Mouse (Mus musculus): ENCODE measurements at regions not wholly inside any gene's neighbourhood (a gene's known extent, or its start where the extent isn't known, plus 50 kb on each side); places are given as distances from the start of the nearest gene placed in this dataset.
"Not testable (repeated sequence)": the region's sequence is repeated elsewhere in the genome, so short reads cannot be mapped to it uniquely, and the experiment has no call there.

DNA sequence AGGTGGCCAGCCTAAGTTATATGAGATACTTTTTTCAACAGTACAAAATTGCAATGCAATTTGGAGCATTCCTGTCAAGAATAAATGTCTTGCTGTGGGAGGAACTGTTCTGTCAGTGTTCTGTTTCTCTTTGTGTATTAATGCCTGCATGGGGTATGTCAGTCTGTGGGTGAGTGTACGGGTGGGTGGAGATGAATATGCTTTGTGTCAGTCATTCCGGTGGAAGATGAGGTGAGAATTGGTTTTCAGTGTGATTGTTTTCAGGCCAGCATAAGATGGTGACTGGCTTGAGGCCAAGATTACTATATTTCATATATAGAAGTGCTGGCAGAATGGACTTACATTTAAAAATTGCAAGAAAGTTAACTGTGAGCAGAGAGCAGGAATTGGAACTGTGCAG is 184.0 kb downstream of the Frk start:
- no peak for ATAC-seq (ENCODE audit: poor library complexity, severe bottlenecking)

DNA sequence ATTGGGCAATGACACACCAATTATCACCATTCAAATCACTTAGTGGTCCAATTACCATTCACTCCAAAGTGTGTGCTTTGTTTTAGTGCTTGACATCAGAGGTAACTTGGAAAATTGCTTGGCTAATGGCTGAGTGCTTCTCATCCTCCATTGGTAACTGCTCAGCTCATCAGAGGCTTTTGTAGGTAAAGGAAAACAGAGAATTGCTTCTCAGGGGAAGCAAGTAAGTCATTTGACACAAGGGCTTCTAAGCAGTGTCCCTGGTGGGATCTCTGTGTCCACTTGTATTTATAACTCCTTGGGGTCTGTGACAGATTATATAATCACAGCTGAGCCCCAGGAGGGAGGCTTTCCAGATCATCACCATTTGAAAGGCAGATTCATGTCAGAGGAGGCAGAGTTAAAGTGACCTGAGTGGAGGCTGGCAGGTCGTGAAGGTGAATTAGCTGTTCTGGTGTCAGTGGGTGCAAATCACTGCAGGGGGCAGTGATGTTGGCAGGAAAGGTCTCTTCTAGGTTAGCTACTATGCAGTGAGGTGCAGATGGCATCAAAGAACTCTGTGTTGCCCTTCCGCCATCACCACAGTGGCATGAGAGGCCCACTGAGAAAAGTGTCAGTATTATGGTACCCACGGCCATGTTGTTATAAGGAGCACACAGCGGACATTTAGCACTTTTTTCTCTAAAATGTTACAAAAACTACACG is 184.7 kb downstream of the Frk start:
- no peak for ATAC-seq (ENCODE audit: poor library complexity, severe bottlenecking)

DNA sequence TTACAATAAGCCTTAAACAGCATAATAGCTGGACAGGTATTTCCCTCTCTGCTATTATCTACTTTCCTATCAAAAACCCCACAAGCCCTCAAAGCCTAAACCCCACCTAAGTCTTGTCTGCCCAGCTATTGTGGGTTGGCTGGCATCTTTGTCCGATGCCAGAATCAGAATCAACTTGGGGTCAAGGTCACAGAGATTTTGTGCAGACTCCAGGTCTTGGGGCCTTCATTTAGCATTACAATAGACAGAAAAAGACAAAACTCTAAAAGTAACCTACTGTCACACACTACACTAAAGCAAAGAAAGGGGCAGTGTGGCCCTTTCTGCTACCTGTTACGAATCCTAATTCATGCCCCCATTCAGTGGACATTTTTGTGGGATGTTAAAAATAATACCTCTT is 188.6 kb downstream of the Frk start:
- no peak for ATAC-seq (ENCODE audit: poor library complexity, severe bottlenecking)

DNA sequence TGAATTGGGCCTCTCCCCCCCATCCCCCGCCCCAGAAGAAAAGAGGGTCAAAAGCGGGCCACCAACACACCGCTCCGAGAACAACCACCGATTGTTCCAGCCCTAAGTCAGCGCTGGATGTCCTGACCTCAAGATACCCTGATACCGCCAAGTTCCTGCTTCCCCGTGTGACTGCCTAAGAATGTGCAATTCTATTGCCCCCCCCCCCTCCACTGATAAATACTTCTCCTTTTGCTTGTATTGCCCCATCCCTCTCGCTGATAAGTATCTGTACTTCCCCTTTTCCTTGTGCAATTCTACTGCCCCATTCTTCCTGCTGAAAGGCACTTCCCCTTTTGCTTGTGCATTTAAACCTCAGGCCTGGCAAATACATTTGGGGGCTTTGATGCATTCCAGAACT is 216.2 kb downstream of the Frk start:
- ATAC-seq (ENCODE audit: poor library complexity, severe bottlenecking): not testable (repeated sequence)

DNA sequence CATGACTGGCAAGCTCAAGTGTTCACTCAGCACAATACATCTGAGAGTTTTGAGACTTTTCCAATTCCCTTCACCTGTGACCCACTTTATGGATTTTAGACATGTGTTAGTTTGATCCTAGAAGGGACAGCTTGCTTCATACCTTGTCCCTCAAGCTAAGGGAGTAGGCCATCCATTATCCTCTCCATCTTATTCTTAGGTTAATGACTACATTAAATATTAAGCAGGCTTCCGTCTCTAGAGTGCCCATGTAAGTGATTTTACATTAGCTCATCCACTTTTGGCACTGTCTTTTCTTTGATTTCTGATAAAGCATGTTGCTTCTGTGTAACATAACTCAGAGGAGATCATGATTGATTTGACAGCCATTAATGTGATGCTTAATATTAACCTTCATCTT is 218.8 kb downstream of the Frk start:
- ATAC-seq (ENCODE audit: poor library complexity, severe bottlenecking): no peak

DNA sequence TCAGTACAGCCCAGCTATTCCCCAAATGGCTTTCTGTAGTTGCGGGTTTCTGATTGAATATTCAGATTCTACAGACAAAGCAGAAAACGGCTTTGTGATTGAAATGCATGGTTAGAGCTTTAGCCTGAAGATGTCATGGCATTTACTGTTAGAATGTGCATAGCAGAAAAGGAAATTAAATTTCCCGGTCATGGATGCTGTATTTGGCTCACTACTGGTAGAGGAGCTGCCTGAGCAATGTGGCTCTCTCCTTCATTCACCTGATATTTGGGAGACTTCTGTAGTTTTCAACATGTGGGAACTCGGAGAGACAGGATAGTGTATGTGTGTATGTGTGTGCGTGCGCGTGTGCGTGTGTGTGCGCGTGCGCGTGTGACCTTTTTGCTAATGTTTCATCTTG is 222.2 kb downstream of the Frk start:
- ATAC-seq (ENCODE audit: poor library complexity, severe bottlenecking): no peak

DNA sequence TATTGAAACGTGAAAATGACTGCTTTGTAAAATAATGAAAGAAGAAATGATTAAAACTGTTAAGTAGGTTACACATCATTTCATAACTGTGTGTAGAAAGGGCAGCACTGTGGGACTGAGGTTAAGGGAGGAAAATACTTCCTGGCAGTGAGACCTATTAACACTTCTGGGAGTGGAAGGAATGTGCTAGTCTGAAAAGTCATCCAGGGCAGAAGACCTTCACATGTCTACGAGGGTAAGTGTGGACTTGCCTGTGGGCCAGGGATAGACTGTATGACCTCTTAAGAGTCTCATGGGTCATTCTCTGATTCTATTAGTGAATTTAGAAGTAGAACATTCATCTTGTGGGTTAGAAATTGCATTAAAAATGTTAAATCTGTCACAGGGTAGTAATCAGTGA is 248.1 kb downstream of the Frk start:
- ATAC-seq (ENCODE audit: poor library complexity, severe bottlenecking): no peak

DNA sequence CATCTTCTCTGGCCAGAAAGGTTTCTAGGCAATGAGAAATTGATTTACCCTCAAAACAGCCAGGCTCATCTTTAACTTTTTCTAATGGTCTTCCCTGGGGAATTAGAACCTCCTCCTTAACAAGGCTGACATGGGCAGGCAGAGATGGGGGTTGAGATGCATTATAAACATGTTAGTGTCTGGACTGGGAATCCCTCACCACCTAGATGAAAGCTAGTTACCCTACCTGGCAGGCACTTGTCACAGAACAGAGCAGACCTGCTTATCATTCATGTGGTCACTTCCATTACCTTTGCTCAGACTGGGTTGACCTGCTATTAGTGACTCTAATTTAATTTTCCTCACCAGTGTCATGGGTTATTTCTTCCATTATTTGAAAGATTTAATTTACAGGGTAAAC is 279.2 kb downstream of the Frk start:
- no peak for ATAC-seq (ENCODE audit: poor library complexity, severe bottlenecking)

DNA sequence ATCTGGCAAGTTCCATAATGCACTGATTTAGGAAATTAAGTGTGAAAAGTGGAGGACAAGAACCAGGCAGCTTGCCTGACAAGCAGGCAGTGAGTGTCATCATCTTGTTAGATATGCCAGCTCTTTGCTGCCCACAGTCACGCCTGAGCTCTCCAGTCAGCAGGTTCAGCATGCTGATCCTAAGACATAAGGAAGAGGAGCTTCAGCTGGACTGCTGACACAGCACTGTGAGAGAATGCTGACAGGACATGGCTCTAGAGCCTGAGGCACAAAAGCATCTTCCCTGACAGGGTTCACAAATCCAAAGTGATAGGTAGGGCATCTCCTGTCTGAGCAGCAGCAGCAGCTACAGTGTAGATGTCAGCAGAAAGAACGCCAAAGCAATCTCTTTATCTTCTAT is 308.9 kb downstream of the Frk start:
- ATAC-seq (ENCODE audit: poor library complexity, severe bottlenecking): no peak

DNA sequence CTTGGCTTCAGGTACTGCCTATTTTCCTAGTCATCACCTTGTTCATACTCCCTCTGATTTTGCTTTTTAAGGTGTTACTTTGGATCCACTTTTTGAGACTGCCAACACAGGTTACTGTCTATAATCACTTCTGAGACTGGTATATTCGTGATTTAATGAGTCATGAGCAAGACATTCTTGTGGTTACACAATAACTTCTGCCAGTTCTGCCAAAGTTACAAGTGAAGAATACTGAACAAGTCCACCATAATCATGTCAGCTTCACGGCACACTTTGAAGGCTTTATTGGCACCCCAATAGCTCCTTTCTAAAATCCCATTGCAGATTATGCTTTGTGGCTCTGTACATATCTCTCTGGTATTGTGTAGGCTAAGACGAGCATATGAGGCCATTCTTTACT is 327.9 kb downstream of the Frk start:
- ATAC-seq (ENCODE audit: poor library complexity, severe bottlenecking): no peak

DNA sequence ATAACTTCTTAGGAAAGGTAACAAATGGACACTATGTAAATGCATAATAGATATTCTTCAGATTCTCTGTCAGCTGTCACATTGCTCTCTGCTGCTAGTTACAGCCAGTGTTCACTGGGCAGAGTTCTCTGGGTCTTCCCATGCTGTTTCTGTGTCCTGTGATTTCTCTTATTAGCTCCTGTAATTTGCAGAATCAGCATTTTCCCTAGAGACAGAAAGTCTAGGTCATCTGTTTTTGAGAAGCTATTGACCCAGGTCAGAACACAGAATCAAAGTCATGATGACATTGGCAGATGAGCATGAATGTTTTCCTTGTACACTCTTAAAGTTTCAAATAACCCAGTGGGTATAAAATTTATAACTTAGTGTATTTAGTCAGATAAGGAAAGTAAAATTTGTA is 340.9 kb downstream of the Frk start:
- ATAC-seq (ENCODE audit: poor library complexity, severe bottlenecking): no peak

DNA sequence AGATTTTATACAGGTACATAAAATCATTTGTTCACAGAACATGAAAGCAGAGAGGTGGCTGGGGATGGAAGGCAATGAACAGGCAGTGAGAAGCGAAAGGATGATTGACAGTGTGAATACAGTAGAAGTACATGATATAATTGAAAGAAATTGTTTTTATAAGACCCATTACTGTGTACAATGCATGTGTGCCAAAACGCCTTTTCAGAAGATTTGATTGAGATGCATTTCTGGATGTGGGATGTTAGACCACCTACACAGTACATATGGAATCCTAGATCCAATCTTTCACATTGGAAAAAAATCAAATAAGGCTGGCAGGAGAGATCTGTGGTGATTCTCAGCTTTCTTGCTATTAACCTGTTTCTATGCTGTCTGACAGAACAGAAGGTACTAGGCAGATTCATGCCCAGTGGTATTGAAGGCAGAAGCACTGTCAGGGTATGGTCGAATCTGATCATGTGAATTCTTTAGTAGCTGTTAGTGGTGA is 358.9 kb downstream of the Frk start:
- no peak for ATAC-seq (ENCODE audit: poor library complexity, severe bottlenecking)

DNA sequence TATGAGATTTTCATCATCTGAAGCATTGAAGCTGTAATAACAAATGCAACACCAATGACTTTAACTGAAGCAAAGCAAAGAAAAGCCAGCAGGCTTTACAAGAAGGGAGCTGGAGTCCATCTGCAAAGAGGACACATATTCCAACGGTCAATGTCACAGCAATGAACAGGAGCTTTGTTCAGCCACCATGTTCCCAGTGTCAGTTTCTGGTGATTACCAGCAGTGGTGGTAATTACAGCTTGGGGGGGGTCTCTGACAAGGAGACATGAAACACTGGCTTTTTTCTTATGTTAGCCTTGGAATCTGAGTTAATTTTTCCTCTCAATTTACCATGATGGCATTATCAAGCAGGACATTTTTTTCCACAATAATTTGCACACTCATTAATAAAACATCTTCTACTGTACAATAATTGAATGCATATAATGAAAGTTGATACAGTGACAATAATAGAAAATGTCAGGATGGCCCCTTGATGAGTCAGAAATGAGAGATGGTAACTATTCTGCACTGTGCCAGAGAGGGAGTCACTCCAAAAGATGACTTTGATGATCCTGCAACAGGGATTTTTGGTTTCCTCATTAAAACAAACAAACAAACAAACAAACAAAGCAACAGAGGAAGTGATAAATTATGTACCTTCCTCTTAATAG is 373.4 kb downstream of the Frk start:
- ATAC-seq (ENCODE audit: poor library complexity, severe bottlenecking): no peak

DNA sequence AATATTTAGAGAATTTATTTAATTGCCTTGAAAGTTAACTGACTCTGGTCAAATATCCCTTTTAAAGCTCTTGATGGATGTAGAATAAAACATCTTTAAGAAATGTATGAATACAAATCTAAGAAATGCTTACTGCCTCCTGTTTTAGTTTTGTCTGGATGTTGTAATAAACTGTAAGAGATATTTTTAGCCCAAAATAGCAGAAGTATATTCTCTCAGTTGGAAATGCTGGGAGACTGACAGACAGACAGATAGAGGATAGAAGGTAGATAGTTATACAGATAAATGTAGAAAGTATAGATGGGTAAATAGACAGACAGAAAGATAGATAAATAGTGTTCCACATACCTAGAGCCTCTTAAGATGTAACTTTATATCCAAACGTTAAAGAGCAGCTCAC is 379.5 kb downstream of the Frk start:
- ATAC-seq (ENCODE audit: poor library complexity, severe bottlenecking): peak; percentile 75

DNA sequence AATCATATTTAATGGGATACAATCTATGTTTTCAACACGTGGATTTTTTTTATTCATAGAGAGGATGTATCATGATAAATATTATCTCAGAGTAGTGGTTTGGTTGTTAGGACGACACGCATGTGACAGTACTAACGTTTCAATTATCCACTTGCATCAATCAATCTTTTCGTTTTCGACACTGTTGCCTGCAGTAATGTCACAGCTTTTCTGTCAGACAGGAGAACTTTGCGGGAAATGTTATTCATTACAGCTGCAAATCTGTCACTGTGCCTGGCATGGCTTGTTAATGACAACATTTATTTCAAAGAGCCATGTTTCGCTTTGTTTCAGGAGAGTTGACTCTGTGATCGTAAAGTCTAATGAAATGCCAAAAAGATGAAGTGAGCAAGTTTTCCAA is 388.7 kb downstream of the Frk start:
- ATAC-seq (ENCODE audit: poor library complexity, severe bottlenecking): no peak

DNA sequence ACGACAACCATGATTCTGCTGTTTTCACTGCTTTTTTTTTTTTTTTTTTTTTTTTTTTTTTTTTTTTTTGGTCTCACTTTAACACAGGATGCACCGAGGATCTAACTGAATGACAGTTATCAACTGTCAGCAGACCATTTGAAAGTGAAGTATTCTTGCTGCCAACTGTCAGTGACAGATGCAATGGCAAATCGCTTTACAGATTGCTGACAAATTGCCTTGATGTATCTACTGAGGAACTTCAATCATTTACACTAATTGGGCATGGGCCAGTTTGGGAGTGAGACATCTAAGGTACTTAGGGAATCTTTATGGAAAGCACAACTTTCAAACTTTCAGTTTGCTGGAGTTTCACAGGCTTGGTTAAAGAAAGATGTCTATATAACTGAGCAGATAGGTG is 395.3 kb downstream of the Frk start:
- no peak for ATAC-seq (ENCODE audit: poor library complexity, severe bottlenecking)

DNA sequence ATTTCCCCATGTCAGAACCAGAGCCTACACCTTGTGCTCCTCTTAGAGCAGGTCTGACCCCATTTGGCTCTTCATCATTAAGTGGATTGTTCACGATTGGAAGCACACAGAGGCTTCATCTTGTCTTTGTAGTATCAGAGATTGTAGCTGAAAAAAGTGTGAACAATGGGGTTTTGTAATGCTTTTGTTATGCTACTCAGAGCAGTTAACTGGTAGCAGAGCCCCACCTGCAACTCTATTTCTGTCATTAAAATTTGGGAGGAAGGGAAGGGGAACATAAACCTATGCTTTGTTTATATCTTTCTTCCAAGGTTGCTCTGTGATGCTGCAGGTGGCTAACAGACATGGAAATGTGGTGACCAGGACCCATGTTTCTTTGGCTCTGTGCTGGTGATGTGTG is 404.4 kb downstream of the Frk start:
- no peak for ATAC-seq (ENCODE audit: poor library complexity, severe bottlenecking)

DNA sequence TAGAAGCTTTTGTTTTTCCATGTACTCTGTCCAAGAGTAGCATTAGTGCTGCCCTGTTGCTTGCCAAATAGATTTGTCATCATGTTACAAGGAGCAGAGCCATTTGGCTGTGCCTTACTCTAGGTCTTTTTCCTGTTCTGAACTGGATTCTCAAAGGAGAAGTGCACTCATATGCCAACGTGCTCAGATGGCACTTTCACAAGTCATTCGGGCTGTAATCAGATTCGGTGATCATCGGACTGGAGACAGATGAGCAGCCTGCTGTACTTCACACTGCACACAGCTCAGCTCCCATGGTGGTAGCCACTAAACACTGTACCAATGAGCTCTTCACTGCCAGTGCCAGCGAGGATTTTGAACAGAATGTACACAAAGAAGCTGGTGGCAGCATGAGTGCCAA is 421.1 kb downstream of the Frk start:
- ATAC-seq (ENCODE audit: poor library complexity, severe bottlenecking): no peak

DNA sequence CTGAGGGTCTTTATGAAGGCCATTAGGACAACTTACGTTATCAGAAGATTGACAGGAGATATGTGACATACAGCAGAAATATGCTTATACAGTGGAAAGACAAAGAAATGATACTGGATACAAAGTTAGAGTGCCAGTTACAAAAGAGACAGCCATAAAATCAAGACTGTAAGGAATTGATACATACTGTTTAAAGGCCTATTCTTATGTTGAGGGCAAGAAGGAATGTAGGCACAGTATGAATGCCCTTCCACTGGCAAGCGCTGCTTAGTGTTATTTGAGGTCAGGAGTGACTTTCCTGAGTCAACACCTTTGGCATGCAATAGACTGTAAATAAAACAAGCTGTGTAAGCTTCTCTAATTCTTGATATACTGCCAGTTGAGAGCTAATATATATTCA is 421.5 kb downstream of the Frk start:
- ATAC-seq (ENCODE audit: poor library complexity, severe bottlenecking): no peak

DNA sequence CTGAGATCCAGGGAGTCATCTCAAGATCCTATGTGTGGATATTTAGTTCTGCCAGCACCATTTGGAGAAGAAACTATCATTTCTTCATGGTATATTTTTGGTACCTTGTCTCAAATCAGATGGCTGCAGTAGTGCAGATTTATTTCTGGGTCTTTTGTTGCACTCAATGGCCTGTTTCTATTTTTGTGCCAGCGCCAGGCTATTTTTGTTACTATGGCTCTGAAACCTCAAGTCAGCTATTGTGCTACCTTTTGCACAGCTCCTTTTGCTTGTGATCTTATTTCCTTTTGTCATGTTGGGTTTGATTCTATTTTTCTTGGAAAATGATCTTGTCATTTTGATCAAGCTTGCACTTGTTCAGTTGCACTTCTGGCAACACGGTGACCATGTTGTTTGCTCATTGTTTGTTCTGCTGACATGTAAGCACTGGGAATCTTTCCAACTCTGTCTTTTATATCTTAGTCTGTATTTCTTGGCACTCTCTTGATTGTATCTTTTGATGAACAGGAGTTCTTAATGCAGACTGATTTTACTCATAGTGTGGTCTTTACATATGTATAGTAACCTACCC is 429.0 kb downstream of the Frk start:
- ATAC-seq (ENCODE audit: poor library complexity, severe bottlenecking): no peak
